Mouse (Mus musculus) ES-Bruce4 (cell line): Measurements from ENCODE around the gene Plcg2. TPM values are rescaled to one million over a fixed set of nuclear protein-coding genes. Genes with fewer than 3 reads are reported as not detected.
A peak's percentile ranks its signal among the peaks of the same experiment; 100 is the strongest.

Experiments
- H3K27ac ChIP-seq: 2 replicates; pipeline ENCODE4 v1.5.1; 2012; ENCODE audit warnings: low read length, inconsistent platforms; ENCODE audit not compliant: insufficient read depth
- H3K27me3 ChIP-seq: 2 replicates; pipeline ENCODE4 v1.6.1; 2012; ENCODE audit warnings: mild to moderate bottlenecking, low read length, inconsistent platforms; ENCODE audit not compliant: control insufficient read depth, poor library complexity, insufficient read depth, severe bottlenecking
- H3K36me3 ChIP-seq: 2 replicates; pipeline ENCODE4 v1.6.1; 2012; ENCODE audit warnings: inconsistent platforms, mild to moderate bottlenecking, low read length, moderate library complexity; ENCODE audit not compliant: control insufficient read depth, poor library complexity, insufficient read depth, severe bottlenecking
- H3K4me1 ChIP-seq: one replicate; pipeline ENCODE4 v1.8.1; 2011; ENCODE audit warnings: low read length; ENCODE audit not compliant: control insufficient read depth, insufficient read depth
- H3K4me3 ChIP-seq: 2 replicates; pipeline ENCODE4 v1.5.1; 2011; ENCODE audit warnings: low read depth, mild to moderate bottlenecking, low read length
- H3K9ac ChIP-seq: 2 replicates; pipeline ENCODE4 v1.6.1; 2012; ENCODE audit warnings: low read depth, mild to moderate bottlenecking, inconsistent platforms; ENCODE audit not compliant: poor library complexity, severe bottlenecking
- H3K9me3 ChIP-seq: replicated peaks from 2 replicates; pipeline ENCODE4 v1.6.1; 2012; ENCODE audit warnings: mild to moderate bottlenecking, low read length, inconsistent platforms; ENCODE audit not compliant: control insufficient read depth, poor library complexity, insufficient read depth, severe bottlenecking
- CTCF ChIP-seq: IDR thresholded peaks from one replicate; pipeline ENCODE4 v1.8.1; 2011; ENCODE audit warnings: low read depth, low read length
- EP300 ChIP-seq: IDR thresholded peaks from 2 replicates; pipeline ENCODE4 v1.6.1; 2011; ENCODE audit warnings: low read depth, low read length; ENCODE audit not compliant: insufficient read depth
- POLR2A ChIP-seq: IDR thresholded peaks from one replicate; pipeline ENCODE4 v1.8.1; 2011; ENCODE audit warnings: low read length; ENCODE audit not compliant: insufficient read depth
- polyA plus RNA-seq: library from polyadenylated mRNA; stranded (reverse); fragments of >200 nt; gene quantifications from 2 replicates; pipeline ENCODE4 v1.2.4, GENCODE M21; 2011; ENCODE audit warnings: low read depth; ENCODE audit not compliant: missing spikeins, insufficient read depth, insufficient read length

Gene Plcg2
- 32.4 and 32.7 TPM in 2 replicates for polyA plus RNA-seq

GRCm38 (mm10) chr8:117498179-117498914, at the start of gene Plcg2:
Plcg2 (plus strand) TSS chr8:117498291.
- Histone ChIP-seq H3K9me3 (no peaks in the 10 kb centered on the region), H3K4me1 (no peaks in the 10 kb centered on the region), H3K27ac (no peak within 1 kb of the TSS), H3K9ac (peak within 1 kb of the TSS; percentile 97), H3K4me3 (peak within 1 kb of the TSS; percentile 94), H3K27me3 (peaks cover 3% of the 10 kb centered on the region; the same call in 1 of the 2 replicates), H3K36me3 (no peaks in the 10 kb centered on the region)
- TF ChIP-seq EP300 = no peak
- TF ChIP-seq POLR2A = no peak
- TF ChIP-seq CTCF = no peak

GRCm38 (mm10) chr8:117451072-117451471, 47.0 kb upstream of the Plcg2 start:
- H3K27me3 ChIP-seq = no peaks in the 10 kb centered on the region
- no peak overlapping the region for H3K9ac ChIP-seq
- TF ChIP-seq EP300 (no peak), POLR2A (no peak), CTCF (no peak)
- no peaks in the 10 kb centered on the region for H3K4me1 ChIP-seq
- no peak overlapping the region for H3K4me3 ChIP-seq
- no peaks in the 10 kb centered on the region for H3K9me3 ChIP-seq
- H3K36me3 ChIP-seq = peaks cover 38% of the 10 kb centered on the region
- H3K27ac ChIP-seq = no peak overlapping the region

- Histone ChIP-seq H3K4me1 (no peaks in the 10 kb centered on the region), H3K4me3 (no peak overlapping the region), H3K9me3 (peaks cover 5% of the 10 kb centered on the region; the same call in 1 of the 2 replicates), H3K27me3 (no peaks in the 10 kb centered on the region), H3K36me3 (peaks cover 37% of the 10 kb centered on the region), H3K9ac (no peak overlapping the region), H3K27ac (no peak overlapping the region)
- TF ChIP-seq POLR2A (no peak), CTCF (no peak), EP300 (no peak)
Measured at GRCm38 (mm10) chr8:117453974-117454373, 44.1 kb upstream of the Plcg2 start.

- TF ChIP-seq CTCF (no peak), POLR2A (no peak), EP300 (no peak)
- H3K4me1 ChIP-seq = peaks cover under 1% of the 10 kb centered on the region
- H3K4me3 ChIP-seq = no peak overlapping the region
- H3K27ac ChIP-seq = no peak overlapping the region
- peaks cover 5% of the 10 kb centered on the region; the same call in 1 of the 2 replicates for H3K9me3 ChIP-seq
- H3K9ac ChIP-seq = no peak overlapping the region
- no peaks in the 10 kb centered on the region for H3K27me3 ChIP-seq
- H3K36me3 ChIP-seq = peaks cover 36% of the 10 kb centered on the region
Measured at GRCm38 (mm10) chr8:117454516-117455116, 43.5 kb upstream of the Plcg2 start.

- Histone ChIP-seq H3K36me3 (peaks cover 31% of the 10 kb centered on the region), H3K4me1 (peaks cover 2% of the 10 kb centered on the region), H3K4me3 (no peak overlapping the region), H3K27me3 (no peaks in the 10 kb centered on the region), H3K9ac (no peak overlapping the region), H3K27ac (no peak overlapping the region), H3K9me3 (peaks cover 5% of the 10 kb centered on the region; the same call in 1 of the 2 replicates)
- TF ChIP-seq CTCF = no peak
- TF ChIP-seq EP300 = no peak
- no peak for TF ChIP-seq POLR2A
Measured at GRCm38 (mm10) chr8:117455701-117456100, 42.4 kb upstream of the Plcg2 start.

GRCm38 (mm10) chr8:117458440-117458839, 39.7 kb upstream of the Plcg2 start:
- H3K9me3 ChIP-seq = peaks cover 5% of the 10 kb centered on the region; the same call in 1 of the 2 replicates
- no peak overlapping the region for H3K9ac ChIP-seq
- no peak overlapping the region for H3K27ac ChIP-seq
- no peaks in the 10 kb centered on the region for H3K27me3 ChIP-seq
- peaks cover 2% of the 10 kb centered on the region for H3K4me1 ChIP-seq
- H3K36me3 ChIP-seq = peaks cover 28% of the 10 kb centered on the region
- TF ChIP-seq POLR2A (no peak), CTCF (no peak), EP300 (no peak)
- H3K4me3 ChIP-seq = no peak overlapping the region
